Mouse (Mus musculus): Measurements from ENCODE around the gene Dnajc2.

DNA sequence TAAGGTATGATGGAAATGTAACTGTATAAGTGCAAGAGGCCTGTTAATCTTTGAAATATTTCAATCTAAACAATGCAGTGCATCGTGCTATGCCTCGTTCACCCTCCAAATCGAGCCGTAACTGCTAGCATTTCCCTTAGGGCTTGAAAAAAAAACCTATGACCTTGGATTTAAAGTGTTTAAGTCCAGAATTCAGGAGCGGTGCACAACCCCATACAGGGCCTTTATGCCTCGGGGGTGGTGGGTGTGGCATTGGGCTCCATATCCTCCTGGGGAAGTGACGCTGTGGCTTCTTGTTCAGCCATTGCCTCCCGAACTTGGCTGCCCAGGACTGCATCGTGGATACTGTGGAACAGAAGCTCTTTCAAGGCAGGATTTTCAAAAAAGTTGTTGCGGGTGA, 25.9 kb upstream of the Dnajc2 start:
- no peak for TF ChIP-seq CTCF (IDR thresholded peaks at IDR 0.05; ENCODE audit: extremely low read depth, insufficient read depth, low read length)
- no peak for TF ChIP-seq POLR2A (IDR thresholded peaks at IDR 0.05; ENCODE audit: extremely low read depth, insufficient read depth, low read length)

Measured in cortical plate, adult 2 months (tissue).